Mouse (Mus musculus) embryo, embryonic 11.5 days (tissue): ENCODE measurements around the gene Pcyox1.
"Not testable (repeated sequence)": the region's sequence is repeated elsewhere in the genome, so short reads cannot be mapped to it uniquely, and the experiment has no call there.

Source experiments
- DNase-seq: peaks from one replicate; pipeline ENCODE4 v3.0.0-alpha.2; 2012; ENCODE audit warnings: low read depth, low spot score

The Pcyox1 gene

GRCm38 (mm10) chr6:86366125-86366852 lies 30.7 kb downstream of the Pcyox1 start:
- no peak for DNase-seq

GRCm38 (mm10) chr6:86365371-86366124 lies 31.4 kb downstream of the Pcyox1 start, which contains the start of gene Fam136a:
Gene Fam136a (plus strand): TSS chr6:86365646.
- DNase-seq = peak; percentile 98

- DNase-seq = peak; percentile 75
Observed at GRCm38 (mm10) chr6:86364442-86365141, 32.4 kb downstream of the Pcyox1 start.

GRCm38 (mm10) chr6:86361373-86361772 lies 35.6 kb downstream of the Pcyox1 start:
- no peak for DNase-seq

GRCm38 (mm10) chr6:86360691-86361090 lies 36.3 kb downstream of the Pcyox1 start:
- DNase-seq = no peak

- DNase-seq = no peak
Observed at GRCm38 (mm10) chr6:86356956-86357355, 40.0 kb downstream of the Pcyox1 start.

- DNase-seq = no peak
Observed at GRCm38 (mm10) chr6:86354948-86355347, 42.0 kb downstream of the Pcyox1 start.

GRCm38 (mm10) chr6:86349257-86349656 lies 47.7 kb downstream of the Pcyox1 start:
- no peak for DNase-seq

- DNase-seq = no peak
Observed at GRCm38 (mm10) chr6:86346063-86346462, 50.9 kb downstream of the Pcyox1 start.

GRCm38 (mm10) chr6:86343656-86344055 lies 53.3 kb downstream of the Pcyox1 start:
- DNase-seq = no peak

- not testable (repeated sequence) for DNase-seq
Observed at GRCm38 (mm10) chr6:86336340-86336739, 60.6 kb downstream of the Pcyox1 start.
